Mouse (Mus musculus): ENCODE results near the gene Eno1. TPM values are rescaled to one million over a fixed set of nuclear protein-coding genes. Genes with fewer than 3 reads are reported as not detected.
"Not testable (repeated sequence)": the region's sequence is repeated elsewhere in the genome, so short reads cannot be mapped to it uniquely, and the experiment has no call there.

Gene Eno1
- polyA plus RNA-seq, 1 experiment from 2014 or later = 2,045 TPM

DNA sequence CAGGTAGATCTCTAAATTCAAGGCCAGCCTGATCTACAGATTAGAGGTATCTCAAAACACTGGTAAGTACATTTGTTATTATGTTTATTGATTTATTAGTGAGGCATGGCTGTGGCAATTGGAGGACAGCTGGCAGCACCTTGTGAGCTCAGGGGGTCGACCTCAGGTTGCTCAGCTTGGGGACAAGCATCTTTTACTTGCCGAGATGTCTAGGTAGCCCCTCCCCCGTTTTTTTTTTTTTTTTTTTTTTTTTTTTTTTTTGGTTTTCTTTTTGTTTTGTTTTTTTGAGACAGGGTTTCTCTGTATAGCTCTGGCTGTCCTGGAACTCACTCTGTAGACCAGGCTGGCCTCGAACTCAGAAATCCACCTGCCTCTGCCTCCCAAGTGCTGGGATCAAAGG is 34.2 kb downstream of the Eno1 start:
- not testable (repeated sequence) for H3K9me3 ChIP-seq (ENCODE audit: low read length); H3K27me3 ChIP-seq (ENCODE audit: insufficient read depth, low read length); ATAC-seq (ENCODE audit: low FRiP score, low TSS enrichment); H3K4me3 ChIP-seq (ENCODE audit: low read length); H3K27ac ChIP-seq (ENCODE audit: low read length); H3K36me3 ChIP-seq (ENCODE audit: insufficient read depth, low read length); H3K9ac ChIP-seq (replicated peaks; ENCODE audit: low read length); H3K4me2 ChIP-seq (replicated peaks; ENCODE audit: low read depth, low read length)
- 57% methylated on average over 3 of the region's 4 CpGs for WGBS
- H3K4me1 ChIP-seq (ENCODE audit: insufficient read depth, low read length) = peaks cover 41% of the 10 kb centered on the region

DNA sequence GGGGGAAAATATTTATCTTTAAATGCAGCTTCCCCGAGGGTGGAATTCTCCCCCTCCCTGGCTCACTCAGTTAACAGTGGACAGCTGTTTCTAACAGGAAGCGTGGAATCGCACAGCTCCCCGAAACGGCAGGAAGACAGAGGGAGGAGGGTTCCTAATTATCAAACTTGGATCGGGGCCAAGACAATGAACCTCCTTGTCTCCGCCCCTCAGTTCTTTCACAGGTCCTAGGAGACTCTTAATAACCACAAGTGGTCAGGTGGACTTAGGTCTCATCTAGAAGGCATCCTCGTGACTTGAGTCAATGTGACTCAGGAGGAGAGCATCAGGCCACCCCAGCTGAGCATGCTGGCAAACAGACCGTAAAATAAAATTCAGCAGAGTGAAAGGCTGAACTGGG is 36.2 kb downstream of the Eno1 start:
- Histone ChIP-seq H3K36me3 (ENCODE audit: insufficient read depth, low read length) (no peaks in the 10 kb centered on the region), H3K4me1 (ENCODE audit: insufficient read depth, low read length) (peaks cover 34% of the 10 kb centered on the region), H3K4me2 (replicated peaks; ENCODE audit: low read depth, low read length) (peak overlapping the region; percentile 32), H3K27me3 (ENCODE audit: insufficient read depth, low read length) (no peaks in the 10 kb centered on the region), H3K9me3 (ENCODE audit: low read length) (no peaks in the 10 kb centered on the region), H3K27ac (ENCODE audit: low read length) (peak overlapping the region; percentile 76), H3K9ac (replicated peaks; ENCODE audit: low read length) (no peak overlapping the region), H3K4me3 (ENCODE audit: low read length) (no peak overlapping the region)
- peak; percentile 85 for ATAC-seq (ENCODE audit: low FRiP score, low TSS enrichment)
- WGBS = under 1% methylated on average over 9 of the region's 9 CpGs

DNA sequence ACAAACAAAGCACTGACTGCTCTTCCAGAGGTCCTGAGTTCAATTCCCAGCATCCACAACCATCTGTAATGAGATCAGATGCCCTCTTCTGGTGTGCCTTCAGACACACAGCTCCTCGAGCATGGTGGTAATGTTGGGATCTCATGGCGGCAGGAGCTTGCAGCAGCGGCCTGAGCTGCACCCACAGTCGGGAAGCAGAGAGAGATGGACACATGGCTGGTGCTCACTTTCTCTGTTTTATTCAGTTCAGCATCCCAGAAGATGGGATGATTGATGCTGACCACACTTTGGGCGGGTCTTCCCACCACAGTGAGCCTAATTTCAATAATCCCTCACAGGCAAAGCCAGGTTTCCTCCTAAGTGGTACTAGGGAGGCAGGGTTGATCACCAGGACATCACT is 39.0 kb downstream of the Eno1 start:
- Histone ChIP-seq H3K4me1 (ENCODE audit: insufficient read depth, low read length) (peaks cover 20% of the 10 kb centered on the region), H3K4me3 (ENCODE audit: low read length) (no peak overlapping the region), H3K27me3 (ENCODE audit: insufficient read depth, low read length) (no peaks in the 10 kb centered on the region), H3K9ac (replicated peaks; ENCODE audit: low read length) (no peak overlapping the region), H3K36me3 (ENCODE audit: insufficient read depth, low read length) (no peaks in the 10 kb centered on the region), H3K27ac (ENCODE audit: low read length) (no peak overlapping the region), H3K9me3 (ENCODE audit: low read length) (no peaks in the 10 kb centered on the region), H3K4me2 (replicated peaks; ENCODE audit: low read depth, low read length) (no peak overlapping the region)
- no peak for ATAC-seq (ENCODE audit: low FRiP score, low TSS enrichment)
- whole genome bisulfite sequencing = 87% methylated on average over 5 of the region's 5 CpGs

DNA sequence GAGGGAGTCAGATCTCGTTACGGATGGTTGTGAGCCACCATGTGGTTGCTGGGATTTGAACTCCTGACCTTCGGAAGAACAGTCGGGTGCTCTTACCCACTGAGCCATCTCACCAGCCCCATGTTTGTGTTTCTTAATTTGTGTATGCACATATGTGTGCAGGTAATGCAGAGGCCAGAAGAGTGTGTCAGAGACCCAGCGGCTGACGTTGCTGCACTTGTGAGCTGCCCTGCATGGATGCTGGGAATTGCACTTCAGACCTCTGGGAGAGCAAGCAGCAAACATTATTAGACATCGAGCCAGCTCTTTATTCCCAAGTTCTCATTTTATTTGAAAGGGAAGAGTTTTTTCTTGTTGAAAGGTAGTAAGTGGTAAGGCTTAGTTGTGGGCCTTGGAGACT is 42.8 kb downstream of the Eno1 start:
- not testable (repeated sequence) for H3K27me3 ChIP-seq (ENCODE audit: insufficient read depth, low read length); H3K27ac ChIP-seq (ENCODE audit: low read length); ATAC-seq (ENCODE audit: low FRiP score, low TSS enrichment); H3K4me3 ChIP-seq (ENCODE audit: low read length); H3K9me3 ChIP-seq (ENCODE audit: low read length); H3K9ac ChIP-seq (replicated peaks; ENCODE audit: low read length); H3K4me2 ChIP-seq (replicated peaks; ENCODE audit: low read depth, low read length); H3K36me3 ChIP-seq (ENCODE audit: insufficient read depth, low read length)
- WGBS = 87% methylated on average over 5 of the region's 7 CpGs
- peaks cover 17% of the 10 kb centered on the region for H3K4me1 ChIP-seq (ENCODE audit: insufficient read depth, low read length)

DNA sequence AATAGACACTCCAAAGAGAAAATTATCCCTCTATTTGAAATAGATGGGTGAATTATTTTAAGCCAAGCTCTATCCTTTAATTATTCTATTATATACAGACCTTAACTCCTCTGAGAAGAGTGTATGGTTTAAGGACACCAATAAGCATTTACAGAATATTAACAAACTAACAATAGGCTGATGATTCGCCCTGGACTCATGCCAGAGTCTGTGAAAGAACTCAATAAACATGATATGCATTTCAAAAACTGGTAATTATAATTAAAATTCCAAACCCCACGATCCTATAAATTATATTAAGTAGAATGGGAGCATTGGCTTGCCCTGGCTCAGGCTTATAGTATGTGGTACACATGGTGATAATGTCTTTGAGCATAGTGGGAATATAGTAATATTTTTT is 43.5 kb downstream of the Eno1 start:
- Histone ChIP-seq H3K4me3 (ENCODE audit: low read length) (no peak overlapping the region), H3K4me1 (ENCODE audit: insufficient read depth, low read length) (peaks cover 17% of the 10 kb centered on the region), H3K4me2 (replicated peaks; ENCODE audit: low read depth, low read length) (no peak overlapping the region), H3K27me3 (ENCODE audit: insufficient read depth, low read length) (no peaks in the 10 kb centered on the region), H3K27ac (ENCODE audit: low read length) (peak overlapping the region; percentile 98; the same call in 1 of the 2 replicates), H3K36me3 (ENCODE audit: insufficient read depth, low read length) (no peaks in the 10 kb centered on the region), H3K9me3 (ENCODE audit: low read length) (no peaks in the 10 kb centered on the region), H3K9ac (replicated peaks; ENCODE audit: low read length) (no peak overlapping the region)
- WGBS = 70% methylated on average over 2 of the region's 2 CpGs
- no peak for ATAC-seq (ENCODE audit: low FRiP score, low TSS enrichment)

DNA sequence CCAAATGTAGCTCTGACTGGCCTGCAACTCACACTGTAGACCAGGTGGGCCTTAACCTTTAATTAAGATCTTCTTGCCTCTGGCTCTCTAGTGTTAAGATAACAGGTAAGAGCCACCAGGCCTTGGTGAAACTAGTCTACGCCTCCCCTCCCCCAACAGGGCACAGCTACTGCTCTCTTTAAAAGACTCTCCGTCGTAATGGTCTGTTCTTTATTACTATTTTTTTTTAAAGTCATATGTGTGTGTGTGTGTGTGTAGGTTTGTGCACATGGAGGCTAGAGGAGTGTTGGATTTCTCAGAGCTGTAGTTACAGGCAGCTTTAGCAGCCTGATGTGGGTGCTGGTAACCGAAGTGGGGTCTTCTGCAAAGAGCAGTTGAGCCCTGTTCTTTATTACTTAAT is 43.9 kb downstream of the Eno1 start:
- H3K9ac ChIP-seq (replicated peaks; ENCODE audit: low read length) = peak overlapping the region; percentile 13
- peak overlapping the region; percentile 98; the same call in 1 of the 2 replicates for H3K4me3 ChIP-seq (ENCODE audit: low read length)
- peak overlapping the region; percentile 67 for H3K4me2 ChIP-seq (replicated peaks; ENCODE audit: low read depth, low read length)
- no peaks in the 10 kb centered on the region for H3K9me3 ChIP-seq (ENCODE audit: low read length)
- peak overlapping the region; percentile 98; the same call in 1 of the 2 replicates for H3K27ac ChIP-seq (ENCODE audit: low read length)
- H3K4me1 ChIP-seq (ENCODE audit: insufficient read depth, low read length) = peaks cover 18% of the 10 kb centered on the region
- no peaks in the 10 kb centered on the region for H3K27me3 ChIP-seq (ENCODE audit: insufficient read depth, low read length)
- 35% methylated on average over 4 of the region's 4 CpGs for WGBS
- no peaks in the 10 kb centered on the region for H3K36me3 ChIP-seq (ENCODE audit: insufficient read depth, low read length)
- ATAC-seq (ENCODE audit: low FRiP score, low TSS enrichment) = no peak

DNA sequence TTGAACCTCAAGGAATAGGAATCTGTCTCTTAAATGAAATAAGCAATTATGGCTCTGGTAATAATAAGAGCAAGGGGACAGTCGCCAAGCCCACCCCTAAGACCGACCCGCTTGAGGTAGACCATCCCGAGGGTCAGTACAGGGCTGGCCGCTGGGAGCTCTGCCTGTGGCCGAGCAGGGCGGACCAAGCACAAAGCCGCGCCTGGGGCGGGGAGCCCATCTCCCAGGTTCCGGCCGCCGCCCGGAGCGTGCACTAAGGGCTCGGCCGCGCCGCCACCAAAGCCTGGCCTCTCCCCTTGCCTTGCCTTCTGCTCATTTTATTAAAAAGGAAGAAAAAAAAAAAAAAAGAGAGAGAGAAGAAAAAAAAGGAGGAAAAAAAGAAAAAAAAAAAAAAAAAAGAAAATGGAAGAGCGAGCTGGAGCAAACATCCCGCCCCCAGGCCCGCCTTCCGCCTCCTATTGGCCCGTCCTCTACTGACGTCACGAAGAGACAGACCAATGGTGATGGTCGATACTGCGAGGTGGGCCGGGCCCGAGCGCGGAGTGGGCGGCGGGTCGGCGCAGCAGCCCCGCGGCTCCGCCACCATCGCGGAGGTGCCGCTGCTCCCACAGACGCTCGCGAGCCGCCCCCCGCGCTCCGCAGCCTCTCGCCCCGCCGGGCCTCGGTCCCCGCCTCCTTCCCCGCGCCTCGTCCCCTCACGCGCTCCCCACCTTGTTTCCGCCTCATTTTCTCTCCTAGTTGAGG is 44.7 kb downstream of the Eno1 start, which contains the start of gene Rere:
Gene Rere, plus strand, starts transcription at position 629 of the 744 bp plus-strand sequence.
- no peaks in the 10 kb centered on the region for H3K9me3 ChIP-seq (ENCODE audit: low read length)
- under 1% methylated on average over 46 of the region's 60 CpGs for WGBS
- H3K27me3 ChIP-seq (ENCODE audit: insufficient read depth, low read length) = no peaks in the 10 kb centered on the region
- peak within 1 kb of the TSS; percentile 98 for H3K27ac ChIP-seq (ENCODE audit: low read length)
- peak within 1 kb of the TSS; percentile 98 for H3K4me3 ChIP-seq (ENCODE audit: low read length)
- peaks cover 24% of the 10 kb centered on the region for H3K4me1 ChIP-seq (ENCODE audit: insufficient read depth, low read length)
- peak within 1 kb of the TSS; percentile 67 for H3K4me2 ChIP-seq (replicated peaks; ENCODE audit: low read depth, low read length)
- no peaks in the 10 kb centered on the region for H3K36me3 ChIP-seq (ENCODE audit: insufficient read depth, low read length)
- peak; percentile 98 for ATAC-seq (ENCODE audit: low FRiP score, low TSS enrichment)
- H3K9ac ChIP-seq (replicated peaks; ENCODE audit: low read length) = peak within 1 kb of the TSS; percentile 99

DNA sequence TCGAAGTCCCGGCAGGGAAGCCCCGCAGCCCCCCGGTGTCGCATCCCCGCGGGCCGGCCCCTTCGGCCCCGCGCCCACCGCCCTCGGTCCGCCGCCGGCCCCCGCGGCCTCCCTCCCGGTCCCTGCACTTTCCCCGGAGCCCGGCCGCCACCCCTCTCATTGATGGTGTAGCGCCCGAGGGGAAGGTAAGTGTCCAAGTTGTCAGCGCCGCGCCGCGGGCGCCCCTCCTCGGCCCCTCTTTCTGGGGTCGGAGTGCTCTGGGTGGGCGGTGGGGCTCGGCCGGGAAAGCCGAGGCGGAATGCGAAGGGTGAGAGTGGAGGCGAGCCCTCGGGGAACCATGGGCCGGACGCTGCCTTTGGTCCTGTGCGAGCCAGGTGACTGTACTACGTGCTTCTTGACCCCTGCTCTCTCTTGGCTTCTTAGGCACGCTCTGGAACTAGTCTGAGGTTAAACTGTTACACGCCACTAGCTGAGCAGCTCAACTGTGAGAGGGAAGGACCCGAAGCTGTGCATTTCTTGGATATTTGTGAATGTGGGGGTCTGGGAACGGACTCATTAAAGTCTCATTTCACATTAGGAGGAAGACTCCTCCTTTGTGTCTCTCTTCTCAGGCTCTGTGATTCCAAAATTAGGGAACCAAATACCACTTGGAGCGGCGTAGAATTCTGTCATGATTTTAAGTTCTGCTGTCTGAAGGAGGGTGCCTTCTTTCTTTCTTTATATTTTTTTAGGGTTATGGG is 45.5 kb downstream of the Eno1 start:
- peaks cover 32% of the 10 kb centered on the region for H3K4me1 ChIP-seq (ENCODE audit: insufficient read depth, low read length)
- WGBS = 1% methylated on average over 43 of the region's 50 CpGs
- H3K27me3 ChIP-seq (ENCODE audit: insufficient read depth, low read length) = no peaks in the 10 kb centered on the region
- peak overlapping the region; percentile 98 for H3K4me3 ChIP-seq (ENCODE audit: low read length)
- peak overlapping the region; percentile 56 for H3K4me2 ChIP-seq (replicated peaks; ENCODE audit: low read depth, low read length)
- H3K9me3 ChIP-seq (ENCODE audit: low read length) = no peaks in the 10 kb centered on the region
- ATAC-seq (ENCODE audit: low FRiP score, low TSS enrichment) = peak; percentile 73
- peak overlapping the region; percentile 99 for H3K9ac ChIP-seq (replicated peaks; ENCODE audit: low read length)
- H3K36me3 ChIP-seq (ENCODE audit: insufficient read depth, low read length) = no peaks in the 10 kb centered on the region
- peak overlapping the region; percentile 98 for H3K27ac ChIP-seq (ENCODE audit: low read length)

DNA sequence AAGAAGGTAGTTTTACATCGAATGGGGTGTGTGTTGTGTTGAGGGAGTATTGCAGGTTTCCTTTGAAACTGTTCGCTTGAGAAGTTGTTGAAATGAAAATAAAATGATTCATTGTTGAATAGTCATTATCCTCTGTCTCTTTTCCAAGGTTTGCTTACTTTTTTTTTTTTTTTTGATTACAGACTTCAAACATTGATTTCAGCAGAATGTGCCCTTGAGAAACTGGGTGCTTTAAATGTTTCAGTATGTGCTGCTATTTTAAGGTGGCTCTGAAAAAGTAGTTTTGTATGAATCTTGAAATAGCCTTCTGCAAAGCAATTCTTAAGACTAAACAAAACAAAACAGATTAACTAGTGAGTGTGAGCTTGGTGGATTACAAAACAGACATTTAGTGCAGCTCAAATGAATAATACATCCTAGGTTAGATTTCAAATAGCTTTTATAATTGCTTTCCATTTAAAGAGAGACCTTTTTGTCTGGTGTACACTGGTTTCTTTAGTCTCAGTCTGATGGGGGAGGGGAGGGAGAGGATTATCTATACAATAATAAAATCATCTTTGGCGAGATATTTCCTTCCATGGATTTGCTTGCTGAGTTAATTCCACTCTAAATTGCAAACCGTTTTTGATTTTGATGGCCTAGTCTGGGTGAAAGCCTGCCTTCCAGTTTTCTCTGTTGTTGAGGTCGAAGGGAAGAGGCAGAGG is 46.3 kb downstream of the Eno1 start:
- H3K9ac ChIP-seq (replicated peaks; ENCODE audit: low read length) = peak overlapping the region; percentile 99
- no peaks in the 10 kb centered on the region for H3K36me3 ChIP-seq (ENCODE audit: insufficient read depth, low read length)
- H3K27me3 ChIP-seq (ENCODE audit: insufficient read depth, low read length) = no peaks in the 10 kb centered on the region
- H3K4me2 ChIP-seq (replicated peaks; ENCODE audit: low read depth, low read length) = peak overlapping the region; percentile 56
- H3K4me3 ChIP-seq (ENCODE audit: low read length) = peak overlapping the region; percentile 98
- H3K4me1 ChIP-seq (ENCODE audit: insufficient read depth, low read length) = peaks cover 33% of the 10 kb centered on the region
- H3K9me3 ChIP-seq (ENCODE audit: low read length) = no peaks in the 10 kb centered on the region
- ATAC-seq (ENCODE audit: low FRiP score, low TSS enrichment) = no peak
- 5% methylated on average over 5 of the region's 5 CpGs for WGBS
- H3K27ac ChIP-seq (ENCODE audit: low read length) = peak overlapping the region; percentile 98

Data from kidney, embryonic 16.5 days (tissue).